Mouse (Mus musculus) CH12.LX (cell line): ENCODE measurements around the gene 4930453N24Rik. TPM values are rescaled to one million over a fixed set of nuclear protein-coding genes. Genes with fewer than 3 reads are reported as not detected.

Experiments used
- DNase-seq: peaks from one replicate; pipeline ENCODE4 v3.0.0-alpha.2; 2013; ENCODE audit errors: extremely low read depth
- H3K27ac ChIP-seq: 2 replicates; pipeline ENCODE4 v1.5.1; 2012; ENCODE audit warnings: low read depth, mild to moderate bottlenecking, control low read depth, moderate library complexity; ENCODE audit not compliant: insufficient read depth
- H3K27me3 ChIP-seq: replicated peaks from 2 replicates; pipeline ENCODE3; 2012; ENCODE audit warnings: inconsistent platforms
- H3K36me3 ChIP-seq, 2 experiments: replicated peaks in 1 of 2; 2 replicates each; pipeline versions ENCODE3 to v1.6.1; 2012; ENCODE audit warnings: inconsistent platforms in 1 of 2, low read length in 1 of 2, mild to moderate bottlenecking in 1 of 2, mixed read lengths in 1 of 2, moderate library complexity in 1 of 2; ENCODE audit not compliant: control insufficient read depth in 1 of 2, insufficient read depth in 1 of 2
- H3K4me1 ChIP-seq, 2 experiments: 2 replicates each; pipeline ENCODE4 v1.6.1; 2012; ENCODE audit warnings: inconsistent platforms in 1 of 2, moderate library complexity in 1 of 2; ENCODE audit not compliant: insufficient read depth in 2 of 2, control insufficient read depth in 1 of 2
- H3K4me2 ChIP-seq: 2 replicates; pipeline ENCODE4 v1.6.1; 2012; ENCODE audit warnings: low read depth, mild to moderate bottlenecking, control low read depth; ENCODE audit not compliant: poor library complexity, insufficient read depth, severe bottlenecking
- H3K4me3 ChIP-seq, 3 experiments: fragments of 150-350 bp in 1 of 3; sonication (generic) in 1 of 3; replicated peaks in 1 of 3; 2 replicates each; pipeline versions ENCODE3 to v1.5.1; 2011 to 2012; ENCODE audit warnings: low read depth in 2 of 3, low read length in 2 of 3, mild to moderate bottlenecking in 2 of 3, moderate library complexity in 2 of 3, control low read depth in 1 of 3, improper control_type of control experiment in 1 of 3, inconsistent platforms in 1 of 3, mixed read lengths in 1 of 3; ENCODE audit not compliant: poor library complexity in 1 of 3
- H3K79me2 ChIP-seq: replicated peaks from 2 replicates; pipeline ENCODE4 v1.6.1; 2012; ENCODE audit warnings: mild to moderate bottlenecking, moderate library complexity; ENCODE audit not compliant: control insufficient read depth, poor library complexity, insufficient read depth, severe bottlenecking; ENCODE audit errors: extremely low read depth
- H3K9ac ChIP-seq: 2 replicates; pipeline ENCODE4 v1.6.1; 2012; ENCODE audit warnings: low read depth, mild to moderate bottlenecking, control low read depth, moderate library complexity; ENCODE audit not compliant: insufficient read depth
- H3K9me3 ChIP-seq: replicated peaks from 2 replicates; pipeline ENCODE3; 2012; ENCODE audit warnings: low read length, inconsistent platforms, mixed read lengths
- BHLHE40 ChIP-seq: IDR thresholded peaks from 2 replicates; pipeline ENCODE4 v1.6.1; 2011; ENCODE audit warnings: mild to moderate bottlenecking, low read depth, low read length, improper control_type of control experiment
- CHD2 ChIP-seq: IDR thresholded peaks from 2 replicates; pipeline ENCODE4 v1.6.1; 2011; ENCODE audit warnings: low read length, improper control_type of control experiment
- E2F4 ChIP-seq: IDR thresholded peaks from 2 replicates; pipeline ENCODE4 v1.6.1; 2011; ENCODE audit warnings: low read depth, low read length, improper control_type of control experiment; ENCODE audit not compliant: insufficient replicate concordance
- ELF1 ChIP-seq: IDR thresholded peaks from 2 replicates; pipeline ENCODE4 v1.6.1; 2014; ENCODE audit warnings: low read depth, mild to moderate bottlenecking, inconsistent platforms, low read length, improper control_type of control experiment
- HCFC1 ChIP-seq: IDR thresholded peaks from 2 replicates; pipeline ENCODE4 v1.6.1; 2012; ENCODE audit warnings: low read depth, mild to moderate bottlenecking, inconsistent platforms, low read length, improper control_type of control experiment
- IRF4 ChIP-seq: IDR thresholded peaks from 2 replicates; pipeline ENCODE4 v1.6.1; 2014; ENCODE audit warnings: low read depth, mild to moderate bottlenecking, inconsistent platforms, low read length, improper control_type of control experiment
- JUN ChIP-seq: IDR thresholded peaks from 2 replicates; pipeline ENCODE4 v1.6.1; 2011; ENCODE audit warnings: low read depth, mild to moderate bottlenecking, low read length, improper control_type of control experiment, moderate library complexity; ENCODE audit not compliant: insufficient read depth
- JUND ChIP-seq: conservative IDR thresholded peaks from 2 replicates; pipeline ENCODE4 v1.6.1; 2011; ENCODE audit warnings: low read depth, low read length, improper control_type of control experiment
- KAT2A ChIP-seq: IDR thresholded peaks from 2 replicates; pipeline ENCODE4 v1.6.1; 2012; ENCODE audit warnings: low read length, improper control_type of control experiment, inconsistent platforms; ENCODE audit not compliant: insufficient replicate concordance
- MAFK ChIP-seq: IDR thresholded peaks from 2 replicates; pipeline ENCODE4 v1.6.1; 2011; ENCODE audit warnings: low read length, improper control_type of control experiment; ENCODE audit not compliant: insufficient replicate concordance
- MAX ChIP-seq: IDR thresholded peaks from 2 replicates; pipeline ENCODE4 v1.6.1; 2011; ENCODE audit warnings: low read length, improper control_type of control experiment
- MAZ ChIP-seq: IDR thresholded peaks from 2 replicates; pipeline ENCODE4 v1.6.1; 2012; ENCODE audit warnings: low read depth, mild to moderate bottlenecking, inconsistent platforms, low read length, improper control_type of control experiment, moderate library complexity
- POLR2A ChIP-seq: IDR thresholded peaks from 2 replicates; pipeline ENCODE4 v1.6.1; 2011; ENCODE audit warnings: low read depth, mild to moderate bottlenecking, improper control_type of control experiment, low read length
- RAD21 ChIP-seq: IDR thresholded peaks from 2 replicates; pipeline ENCODE4 v1.6.1; 2011; ENCODE audit warnings: low read depth, mild to moderate bottlenecking, low read length, improper control_type of control experiment, moderate library complexity
- TCF12 ChIP-seq: IDR thresholded peaks from 2 replicates; pipeline ENCODE4 v1.6.1; 2014; ENCODE audit warnings: low read depth, mild to moderate bottlenecking, inconsistent platforms, low read length, improper control_type of control experiment
- USF1 ChIP-seq: IDR thresholded peaks from 2 replicates; pipeline ENCODE4 v1.6.1; 2014; ENCODE audit warnings: low read depth, mild to moderate bottlenecking, inconsistent platforms, low read length, improper control_type of control experiment
- USF2 ChIP-seq: conservative IDR thresholded peaks from 2 replicates; pipeline ENCODE4 v1.6.1; 2011; ENCODE audit warnings: low read depth, low read length, improper control_type of control experiment
- ZC3H11A ChIP-seq: IDR thresholded peaks from 2 replicates; pipeline ENCODE4 v1.6.1; 2012; ENCODE audit warnings: low read depth, mild to moderate bottlenecking, inconsistent platforms, low read length, improper control_type of control experiment
- ZNF384 ChIP-seq: IDR thresholded peaks from 2 replicates; pipeline ENCODE4 v1.6.1; 2012; ENCODE audit warnings: low read depth, low read length, improper control_type of control experiment, inconsistent platforms
- dilution Hi-C: fragments of 300-500 bp; cut with MboI; formaldehyde crosslinking; loops from 2 replicates; pipeline ENCODE4 v1.14.3; 2020; ENCODE audit warnings: low sequenced_read_pairs; ENCODE audit not compliant: extremely low pct_unique_long_range_greater_than_20kb, extremely low pct_ligation_motif_present
- in situ Hi-C: fragments of 300-500 bp; cut with MboI; formaldehyde crosslinking; loops from 3 replicates; pipeline ENCODE4 v1.14.3; 2019; ENCODE audit warnings: low sequenced_read_pairs, low pct_ligation_motif_present, low pct_unique_long_range_greater_than_20kb, mixed read lengths
- polyA plus RNA-seq: library from polyadenylated mRNA; unstranded; fragments of >175 nt; gene quantifications from 2 replicates; pipeline ENCODE4 v1.2.1, GENCODE M21; 2012; ENCODE audit warnings: low read depth; ENCODE audit not compliant: insufficient read length
- total RNA-seq, 2 experiments: library from RNA; depleted of rRNA; stranded (reverse); fragments of 300-350 nt in 1 of 2; fragments of >200 nt in 1 of 2; gene quantifications; 2 replicates each; pipeline ENCODE4 v1.2.3; 2012 to 2014

Gene 4930453N24Rik
- total and polyA plus RNA-seq, 3 experiments = 26.6 to 62.0 (median 48.4) TPM

DNA sequence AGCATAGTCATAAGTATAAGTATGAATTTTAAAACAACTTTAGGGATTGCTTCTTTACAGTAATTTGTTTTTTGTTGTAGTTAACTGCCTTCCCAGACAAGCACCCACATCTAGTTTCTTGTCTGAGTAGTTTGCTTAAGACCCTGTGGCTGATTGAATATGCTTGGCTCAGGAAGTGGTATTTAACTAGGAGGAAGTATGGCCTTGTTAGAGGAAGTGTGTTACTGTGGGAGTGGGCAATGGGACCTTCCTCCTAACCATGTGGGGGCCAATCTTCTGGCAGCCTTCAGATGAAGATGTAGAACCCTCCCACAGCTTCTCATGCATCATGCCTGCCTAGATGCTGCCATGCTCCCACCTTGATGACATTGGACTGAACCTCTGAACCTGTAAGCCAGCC lies 30.7 kb upstream of the 4930453N24Rik start:
- no peak for DNase-seq
- no peak overlapping the region for H3K4me3 ChIP-seq
- in situ Hi-C loops (no loop called here), dilution Hi-C loops (no loop called here)
- no peaks in the 10 kb centered on the region for H3K9me3 ChIP-seq
- TF ChIP-seq TCF12 = no peak
- H3K9ac ChIP-seq = no peak overlapping the region
- H3K27me3 ChIP-seq = no peaks in the 10 kb centered on the region
- H3K36me3 ChIP-seq = peaks cover 7 to 27% of the 10 kb centered on the region in 2 experiments
- no peaks in the 10 kb centered on the region; the same call in 1 of the 2 replicates for H3K79me2 ChIP-seq
- no peak overlapping the region for H3K4me2 ChIP-seq
- peaks cover 3 to 10% of the 10 kb centered on the region in 2 experiments; a peak in 3 of 4 replicates for H3K4me1 ChIP-seq
- no peak overlapping the region for H3K27ac ChIP-seq

- H3K9me3 ChIP-seq = no peaks in the 10 kb centered on the region
- no peak overlapping the region for H3K4me3 ChIP-seq
- in situ Hi-C loops = no loop called here
- peaks cover 3 to 13% of the 10 kb centered on the region in 2 experiments; a peak in 3 of 4 replicates for H3K4me1 ChIP-seq
- DNase-seq = no peak
- H3K27ac ChIP-seq = no peak overlapping the region
- no peaks in the 10 kb centered on the region; the same call in 1 of the 2 replicates for H3K79me2 ChIP-seq
- TF ChIP-seq IRF4 (no peak), E2F4 (no peak), RAD21 (no peak), USF2 (no peak), MAX (no peak), POLR2A (no peak), JUN (no peak), BHLHE40 (no peak), MAFK (no peak), CHD2 (no peak), HCFC1 (no peak), ELF1 (no peak), JUND (no peak), ZNF384 (no peak), ZC3H11A (no peak), KAT2A (no peak), MAZ (no peak), USF1 (no peak)
- peaks cover 3 to 23% of the 10 kb centered on the region in 2 experiments for H3K36me3 ChIP-seq
- no peak overlapping the region for H3K9ac ChIP-seq
- no peak overlapping the region for H3K4me2 ChIP-seq
- dilution Hi-C loops = no loop called here
- no peaks in the 10 kb centered on the region for H3K27me3 ChIP-seq
Measured at GRCm38 (mm10) chr16:64800393-64800792, 29.4 kb upstream of the 4930453N24Rik start.
